Mouse (Mus musculus) ES-Bruce4 (cell line): ENCODE measurements around the gene Gm3183. TPM values are rescaled to one million over a fixed set of nuclear protein-coding genes. Genes with fewer than 3 reads are reported as not detected.
"Not testable (repeated sequence)": the region's sequence is repeated elsewhere in the genome, so short reads cannot be mapped to it uniquely, and the experiment has no call there.

Experiments
- H3K27ac ChIP-seq: 2 replicates; pipeline ENCODE4 v1.5.1; 2012; ENCODE audit warnings: low read length, inconsistent platforms; ENCODE audit not compliant: insufficient read depth
- H3K27me3 ChIP-seq: 2 replicates; pipeline ENCODE4 v1.6.1; 2012; ENCODE audit warnings: mild to moderate bottlenecking, low read length, inconsistent platforms; ENCODE audit not compliant: control insufficient read depth, poor library complexity, insufficient read depth, severe bottlenecking
- H3K36me3 ChIP-seq: 2 replicates; pipeline ENCODE4 v1.6.1; 2012; ENCODE audit warnings: inconsistent platforms, mild to moderate bottlenecking, low read length, moderate library complexity; ENCODE audit not compliant: control insufficient read depth, poor library complexity, insufficient read depth, severe bottlenecking
- H3K4me1 ChIP-seq: one replicate; pipeline ENCODE4 v1.8.1; 2011; ENCODE audit warnings: low read length; ENCODE audit not compliant: control insufficient read depth, insufficient read depth
- H3K4me3 ChIP-seq: 2 replicates; pipeline ENCODE4 v1.5.1; 2011; ENCODE audit warnings: low read depth, mild to moderate bottlenecking, low read length
- H3K9ac ChIP-seq: 2 replicates; pipeline ENCODE4 v1.6.1; 2012; ENCODE audit warnings: low read depth, mild to moderate bottlenecking, inconsistent platforms; ENCODE audit not compliant: poor library complexity, severe bottlenecking
- H3K9me3 ChIP-seq: replicated peaks from 2 replicates; pipeline ENCODE4 v1.6.1; 2012; ENCODE audit warnings: mild to moderate bottlenecking, low read length, inconsistent platforms; ENCODE audit not compliant: control insufficient read depth, poor library complexity, insufficient read depth, severe bottlenecking
- polyA plus RNA-seq: library from polyadenylated mRNA; stranded (reverse); fragments of >200 nt; gene quantifications from 2 replicates; pipeline ENCODE4 v1.2.4, GENCODE M21; 2011; ENCODE audit warnings: low read depth; ENCODE audit not compliant: missing spikeins, insufficient read depth, insufficient read length

Gm3183 gene
- not detected in 2 replicates for polyA plus RNA-seq

GRCm38 (mm10) chr5:94865136-94865535, at the start of gene Gm3183:
Gene Gm3183 (plus strand): TSS chr5:94865436.
- not testable (repeated sequence) for H3K4me3 ChIP-seq, H3K27ac ChIP-seq

More at GRCm38 (mm10) chr5:94865136-94865535, at the start of gene Gm3183:
- not testable (repeated sequence) for H3K9me3 ChIP-seq, H3K4me1 ChIP-seq, H3K9ac ChIP-seq, H3K36me3 ChIP-seq, H3K27me3 ChIP-seq

Other genes with a start within 250 kb of the Gm3183 start
- gene Gm3147, start 249.1 kb upstream of the Gm3183 start, polyA plus RNA-seq = not detected in 2 replicates
- not detected in 2 replicates for gene Gm6509, start 241.5 kb upstream of the Gm3183 start, polyA plus RNA-seq
- gene Gm6205, start 217.1 kb upstream of the Gm3183 start, polyA plus RNA-seq = not detected in 2 replicates
- gene Gm6367, start 123.2 kb downstream of the Gm3183 start, polyA plus RNA-seq = not detected in 2 replicates
- gene Gm7942, start 241.5 kb downstream of the Gm3183 start, polyA plus RNA-seq = not detected in 2 replicates